Mouse (Mus musculus) testis, adult 2 months (tissue): Measurements from ENCODE around the gene Fam189b. TPM values are rescaled to one million over a fixed set of nuclear protein-coding genes. Genes with fewer than 3 reads are reported as not detected.

ENCODE experiments used
- H3K27ac ChIP-seq: fragments of 200-500 bp; 2 replicates; pipeline ENCODE4 v1.5.1; 2012; ENCODE audit warnings: low read depth, low read length; ENCODE audit not compliant: control insufficient read depth, insufficient read depth
- H3K27me3 ChIP-seq: fragments of 200-500 bp; 2 replicates; pipeline ENCODE4 v1.6.1; 2012; ENCODE audit warnings: mild to moderate bottlenecking, low read length, moderate library complexity; ENCODE audit not compliant: control insufficient read depth, insufficient read depth
- H3K36me3 ChIP-seq: fragments of 200-500 bp; 2 replicates; pipeline ENCODE4 v1.6.1; 2012; ENCODE audit warnings: mild to moderate bottlenecking, low read length; ENCODE audit not compliant: control insufficient read depth, insufficient read depth
- H3K4me1 ChIP-seq: fragments of 200-500 bp; 2 replicates; pipeline ENCODE4 v1.6.1; 2012; ENCODE audit warnings: low read length; ENCODE audit not compliant: control insufficient read depth, insufficient read depth
- H3K4me3 ChIP-seq: fragments of 200-500 bp; 2 replicates; pipeline ENCODE4 v1.5.1; 2012; ENCODE audit warnings: low read depth, mild to moderate bottlenecking, low read length, moderate library complexity, mixed read lengths; ENCODE audit not compliant: control insufficient read depth
- CTCF ChIP-seq: fragments of 200-500 bp; IDR thresholded peaks from 2 replicates; pipeline ENCODE4 v1.5.1; 2012; ENCODE audit warnings: low read depth, mild to moderate bottlenecking, inconsistent platforms, low read length, moderate library complexity; ENCODE audit not compliant: control insufficient read depth, insufficient read depth, insufficient replicate concordance
- POLR2A ChIP-seq: fragments of 200-500 bp; IDR thresholded peaks from 2 replicates; pipeline ENCODE4 v1.6.1; 2012; ENCODE audit warnings: low read depth, mild to moderate bottlenecking, inconsistent platforms, low read length, moderate library complexity; ENCODE audit not compliant: control insufficient read depth
- polyA plus RNA-seq: library from polyadenylated mRNA; depleted of rRNA; stranded (reverse); fragments of >200 nt; gene quantifications from 2 replicates; pipeline ENCODE4 v1.2.3, GENCODE M21; 2012

The Fam189b gene
- polyA plus RNA-seq, 1 experiment, result 5.7 TPM

DNA sequence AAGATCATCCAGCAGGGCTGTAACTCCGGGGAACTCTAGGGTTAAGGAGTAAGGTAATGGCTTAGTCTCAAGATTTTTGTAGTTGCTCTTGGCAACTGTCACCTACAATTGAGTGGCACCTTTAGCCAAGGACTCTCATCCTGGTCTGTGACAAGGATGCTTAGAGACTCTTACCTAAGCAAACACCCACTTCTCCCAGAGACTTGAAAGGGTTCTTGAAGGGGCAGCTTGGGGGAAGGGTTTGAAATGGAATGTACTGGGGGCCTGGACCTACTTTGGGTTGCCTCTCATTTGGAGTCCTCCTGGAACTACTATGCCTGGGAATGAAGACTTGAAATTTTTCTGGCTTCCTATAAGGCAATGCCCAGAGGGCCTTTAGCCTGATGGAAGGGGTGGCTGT, 35.3 kb downstream of the Fam189b start:
- no peaks in the 10 kb centered on the region for H3K27me3 ChIP-seq
- TF ChIP-seq POLR2A (no peak), CTCF (no peak)
- peaks cover 13% of the 10 kb centered on the region for H3K4me1 ChIP-seq
- H3K4me3 ChIP-seq, result no peak overlapping the region
- no peak overlapping the region for H3K27ac ChIP-seq
- no peaks in the 10 kb centered on the region; the same call in 1 of the 2 replicates for H3K36me3 ChIP-seq

- Histone ChIP-seq H3K4me1 (peaks cover 13% of the 10 kb centered on the region), H3K27me3 (no peaks in the 10 kb centered on the region), H3K4me3 (no peak overlapping the region), H3K36me3 (no peaks in the 10 kb centered on the region; the same call in 1 of the 2 replicates), H3K27ac (no peak overlapping the region)
- no peak for TF ChIP-seq CTCF
- no peak for TF ChIP-seq POLR2A
Measured at GRCm38 (mm10) chr3:89219546-89219945, 36.6 kb downstream of the Fam189b start.

DNA sequence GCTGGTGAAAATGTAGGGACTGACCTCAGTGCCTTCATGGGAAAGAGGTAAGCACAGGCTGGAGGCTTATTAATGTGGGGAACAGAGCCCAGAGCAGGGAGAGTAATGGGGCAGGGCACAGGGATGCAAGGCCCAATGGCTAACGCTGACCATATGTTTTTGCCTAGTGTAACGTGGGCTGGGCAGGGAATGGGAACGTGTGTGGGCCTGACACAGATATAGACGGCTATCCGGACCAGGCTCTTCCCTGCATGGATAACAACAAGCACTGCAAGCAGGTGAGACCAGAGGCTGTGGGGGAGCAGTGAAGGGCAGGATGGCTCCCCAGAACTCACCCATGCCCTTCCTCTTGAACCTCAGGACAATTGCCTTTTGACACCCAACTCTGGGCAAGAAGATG, 38.2 kb downstream of the Fam189b start:
- Histone ChIP-seq H3K36me3 (no peaks in the 10 kb centered on the region; the same call in 1 of the 2 replicates), H3K27ac (no peak overlapping the region), H3K27me3 (no peaks in the 10 kb centered on the region), H3K4me3 (no peak overlapping the region), H3K4me1 (peaks cover 4% of the 10 kb centered on the region)
- TF ChIP-seq POLR2A, result no peak

DNA sequence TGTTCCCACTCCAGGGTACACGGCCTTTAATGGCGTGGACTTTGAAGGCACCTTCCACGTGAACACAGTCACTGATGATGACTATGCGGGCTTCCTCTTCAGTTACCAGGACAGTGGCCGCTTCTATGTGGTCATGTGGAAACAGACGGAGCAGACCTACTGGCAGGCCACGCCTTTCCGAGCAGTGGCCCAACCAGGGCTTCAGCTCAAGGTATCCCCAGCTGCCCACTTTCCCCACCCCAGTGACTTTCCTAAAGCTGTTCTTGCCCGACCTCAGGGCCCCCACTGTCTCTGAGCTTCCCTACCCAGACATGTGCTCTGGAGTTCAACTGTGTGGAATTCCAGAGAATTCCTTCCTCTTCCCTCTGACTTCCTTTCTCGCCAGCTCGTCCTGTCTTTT, 41.9 kb downstream of the Fam189b start:
- Histone ChIP-seq H3K4me1 (peaks cover 20% of the 10 kb centered on the region), H3K36me3 (no peaks in the 10 kb centered on the region; the same call in 1 of the 2 replicates), H3K4me3 (peak overlapping the region; percentile 89), H3K27ac (no peak overlapping the region), H3K27me3 (no peaks in the 10 kb centered on the region)
- TF ChIP-seq CTCF (no peak), POLR2A (no peak)

DNA sequence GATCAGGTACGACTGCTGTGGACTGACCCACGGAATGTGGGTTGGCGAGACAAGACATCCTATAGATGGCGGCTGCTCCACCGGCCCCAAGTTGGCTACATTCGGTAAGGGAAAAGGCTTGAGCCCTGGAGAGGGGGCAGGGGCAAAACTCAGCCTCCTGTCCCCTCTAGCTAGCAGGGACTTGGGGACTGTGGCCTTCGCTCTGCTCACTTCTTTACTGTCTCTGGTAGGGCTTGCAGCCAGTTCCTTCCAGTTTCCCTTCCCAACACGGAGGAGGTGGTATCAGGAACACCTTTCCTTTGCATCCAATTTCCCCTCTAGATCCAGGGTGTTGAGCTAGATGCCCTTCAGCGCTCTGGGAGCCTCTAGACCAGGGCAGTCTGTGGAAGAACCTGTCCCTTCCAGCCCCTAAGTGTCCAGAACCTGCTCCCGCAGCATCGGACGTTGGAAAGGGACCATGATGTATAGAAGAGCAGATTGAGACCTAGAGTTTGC, 42.4 kb downstream of the Fam189b start:
- Histone ChIP-seq H3K4me1 (peaks cover 20% of the 10 kb centered on the region), H3K4me3 (peak overlapping the region; percentile 89), H3K27ac (no peak overlapping the region; the same call in 1 of the 2 replicates), H3K27me3 (no peaks in the 10 kb centered on the region), H3K36me3 (no peaks in the 10 kb centered on the region; the same call in 1 of the 2 replicates)
- TF ChIP-seq POLR2A (no peak), CTCF (no peak)

GRCm38 (mm10) chr3:89225918-89226317, 43.0 kb downstream of the Fam189b start:
- H3K27me3 ChIP-seq, result no peaks in the 10 kb centered on the region
- H3K36me3 ChIP-seq, result no peaks in the 10 kb centered on the region; the same call in 1 of the 2 replicates
- peaks cover 20% of the 10 kb centered on the region for H3K4me1 ChIP-seq

GRCm38 (mm10) chr3:89226361-89226760, 43.4 kb downstream of the Fam189b start:
- H3K36me3 ChIP-seq, result no peaks in the 10 kb centered on the region; the same call in 1 of the 2 replicates
- no peaks in the 10 kb centered on the region for H3K27me3 ChIP-seq
- peaks cover 20% of the 10 kb centered on the region for H3K4me1 ChIP-seq
- peak overlapping the region; percentile 89 for H3K4me3 ChIP-seq
- H3K27ac ChIP-seq, result no peak overlapping the region; the same call in 1 of the 2 replicates
- no peak for TF ChIP-seq CTCF
- no peak for TF ChIP-seq POLR2A

More at GRCm38 (mm10) chr3:89225918-89226317, 43.0 kb downstream of the Fam189b start:
- Histone ChIP-seq H3K27ac (no peak overlapping the region; the same call in 1 of the 2 replicates), H3K4me3 (peak overlapping the region; percentile 89)
- TF ChIP-seq POLR2A (no peak), CTCF (no peak)

DNA sequence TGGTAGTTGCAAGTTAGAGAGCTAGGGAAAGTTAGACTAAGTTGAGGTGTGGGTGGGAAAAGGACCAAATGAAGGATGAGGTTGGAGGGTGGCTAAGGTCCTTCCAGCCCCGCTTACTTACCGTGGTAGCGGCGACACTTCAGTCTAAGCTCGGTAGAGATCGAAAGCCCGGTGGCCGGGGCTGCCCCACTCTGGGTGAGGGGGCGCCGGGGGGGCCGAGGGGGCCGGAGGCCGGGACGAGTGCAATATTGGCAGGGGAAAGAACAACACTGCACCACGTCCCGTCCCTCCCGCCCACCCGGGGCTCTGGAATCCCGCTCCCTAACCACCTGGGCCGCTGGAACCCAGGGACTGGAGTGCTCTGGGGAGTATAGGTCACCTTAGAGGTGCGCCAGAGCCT, 44.0 kb downstream of the Fam189b start, which contains the start of gene Mtx1:
TSS of gene Mtx1 (minus strand) at position 189 of the 400 bp plus-strand sequence.
- peaks cover 20% of the 10 kb centered on the region for H3K4me1 ChIP-seq
- TF ChIP-seq POLR2A (no peak), CTCF (no peak)
- H3K27ac ChIP-seq, result peak within 1 kb of the TSS; percentile 76
- H3K27me3 ChIP-seq, result no peaks in the 10 kb centered on the region
- no peaks in the 10 kb centered on the region; the same call in 1 of the 2 replicates for H3K36me3 ChIP-seq
- H3K4me3 ChIP-seq, result peak within 1 kb of the TSS; percentile 89
